Mouse (Mus musculus) C2C12 (cell line): ENCODE data around the gene Kcnj11.

ENCODE experiments used
- CTCF ChIP-seq: IDR thresholded peaks from one replicate; pipeline ENCODE4 v1.5.1; 2011; ENCODE audit not compliant: control insufficient read depth, insufficient read depth, insufficient read length
- MYOD1 ChIP-seq: IDR thresholded peaks from one replicate; pipeline ENCODE4 v1.6.1; 2011; ENCODE audit warnings: low read depth; ENCODE audit not compliant: control insufficient read depth, insufficient read length
- USF1 ChIP-seq: IDR thresholded peaks from one replicate; pipeline ENCODE4 v1.6.1; 2011; ENCODE audit warnings: low read depth, mild to moderate bottlenecking, control low read depth, moderate library complexity

DNA sequence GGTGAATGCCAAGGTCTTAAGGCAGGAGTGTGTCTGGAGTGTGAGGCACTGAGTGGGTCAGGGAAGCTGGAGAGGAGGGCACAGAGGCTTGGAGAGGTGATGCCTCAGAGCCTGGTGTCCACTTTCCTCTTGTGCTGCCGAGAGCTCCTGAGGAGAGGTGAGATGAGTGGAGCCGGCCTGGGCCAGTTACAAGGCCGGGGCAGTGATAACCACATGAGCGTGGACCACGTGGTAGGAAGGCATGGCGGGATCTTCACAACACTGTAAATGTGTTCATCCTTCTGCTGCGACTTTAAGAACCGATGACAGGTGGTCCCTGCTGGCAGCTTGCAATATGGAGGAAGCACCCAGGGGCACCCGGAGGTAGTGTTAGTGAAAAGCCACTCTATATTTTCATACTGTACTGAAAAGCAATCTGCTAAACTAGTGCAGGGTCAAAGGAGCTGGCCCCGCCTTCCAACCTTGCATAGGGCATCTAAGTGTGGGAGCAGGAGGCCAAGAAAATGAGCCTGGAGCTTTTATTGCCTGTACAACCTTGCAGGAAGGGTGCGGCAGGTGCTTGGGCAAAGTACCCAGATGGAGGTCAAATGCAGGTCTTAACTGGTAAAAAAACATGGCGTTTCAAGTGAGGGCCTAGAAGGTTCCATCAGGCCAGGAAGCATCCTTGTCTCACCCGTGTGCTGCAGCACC, 52.5 kb downstream of the Kcnj11 start:
- TF ChIP-seq CTCF: no peak
- no peak for TF ChIP-seq MYOD1
- no peak for TF ChIP-seq USF1
